Mouse (Mus musculus) testis, adult 2 months (tissue): ENCODE data around the gene Ercc1. TPM values are rescaled to one million over a fixed set of nuclear protein-coding genes. Genes with fewer than 3 reads are reported as not detected.

ENCODE experiments used
- H3K27ac ChIP-seq: fragments of 200-500 bp; 2 replicates; pipeline ENCODE4 v1.5.1; 2012; ENCODE audit warnings: low read depth, low read length; ENCODE audit not compliant: control insufficient read depth, insufficient read depth
- H3K27me3 ChIP-seq: fragments of 200-500 bp; 2 replicates; pipeline ENCODE4 v1.6.1; 2012; ENCODE audit warnings: mild to moderate bottlenecking, low read length, moderate library complexity; ENCODE audit not compliant: control insufficient read depth, insufficient read depth
- H3K36me3 ChIP-seq: fragments of 200-500 bp; 2 replicates; pipeline ENCODE4 v1.6.1; 2012; ENCODE audit warnings: mild to moderate bottlenecking, low read length; ENCODE audit not compliant: control insufficient read depth, insufficient read depth
- H3K4me1 ChIP-seq: fragments of 200-500 bp; 2 replicates; pipeline ENCODE4 v1.6.1; 2012; ENCODE audit warnings: low read length; ENCODE audit not compliant: control insufficient read depth, insufficient read depth
- H3K4me3 ChIP-seq: fragments of 200-500 bp; 2 replicates; pipeline ENCODE4 v1.5.1; 2012; ENCODE audit warnings: low read depth, mild to moderate bottlenecking, low read length, moderate library complexity, mixed read lengths; ENCODE audit not compliant: control insufficient read depth
- CTCF ChIP-seq: fragments of 200-500 bp; IDR thresholded peaks from 2 replicates; pipeline ENCODE4 v1.5.1; 2012; ENCODE audit warnings: low read depth, mild to moderate bottlenecking, inconsistent platforms, low read length, moderate library complexity; ENCODE audit not compliant: control insufficient read depth, insufficient read depth, insufficient replicate concordance
- POLR2A ChIP-seq: fragments of 200-500 bp; IDR thresholded peaks from 2 replicates; pipeline ENCODE4 v1.6.1; 2012; ENCODE audit warnings: low read depth, mild to moderate bottlenecking, inconsistent platforms, low read length, moderate library complexity; ENCODE audit not compliant: control insufficient read depth
- polyA plus RNA-seq: library from polyadenylated mRNA; depleted of rRNA; stranded (reverse); fragments of >200 nt; gene quantifications from 2 replicates; pipeline ENCODE4 v1.2.3, GENCODE M21; 2012

Gene Ercc1
- polyA plus RNA-seq, 1 experiment = 50.1 TPM

- H3K27me3 ChIP-seq = no peaks in the 10 kb centered on the region; the same call in 1 of the 2 replicates
- H3K4me3 ChIP-seq = no peak overlapping the region
- H3K4me1 ChIP-seq = peaks cover 19% of the 10 kb centered on the region
Measured at GRCm38 (mm10) chr7:19302264-19303045, 42.1 kb upstream of the Ercc1 start.

DNA sequence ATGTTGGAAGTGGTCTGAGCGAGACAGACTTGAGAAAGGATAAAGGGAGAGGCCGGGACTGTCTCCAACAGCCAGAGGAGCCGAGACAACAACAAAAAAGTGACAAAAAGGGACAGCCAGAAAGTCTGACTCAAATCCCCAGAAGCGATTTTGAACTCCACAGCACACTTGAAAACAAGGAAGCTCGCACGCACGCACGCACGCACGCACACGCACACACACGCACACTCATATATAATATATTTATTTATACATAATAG is 41.6 kb upstream of the Ercc1 start:
- Histone ChIP-seq H3K27me3 (no peaks in the 10 kb centered on the region; the same call in 1 of the 2 replicates), H3K36me3 (no peaks in the 10 kb centered on the region), H3K27ac (no peak overlapping the region), H3K4me1 (peaks cover 24% of the 10 kb centered on the region), H3K4me3 (no peak overlapping the region)
- TF ChIP-seq CTCF (no peak), POLR2A (no peak)

More at GRCm38 (mm10) chr7:19302264-19303045, 42.1 kb upstream of the Ercc1 start:
- TF ChIP-seq CTCF (no peak), POLR2A (no peak)
- no peak overlapping the region for H3K27ac ChIP-seq
- no peaks in the 10 kb centered on the region for H3K36me3 ChIP-seq

GRCm38 (mm10) chr7:19303770-19304169 is 40.8 kb upstream of the Ercc1 start:
- H3K36me3 ChIP-seq = no peaks in the 10 kb centered on the region
- peak overlapping the region; percentile 10; the same call in 1 of the 2 replicates for H3K4me3 ChIP-seq
- peaks cover 29% of the 10 kb centered on the region for H3K4me1 ChIP-seq
- no peaks in the 10 kb centered on the region; the same call in 1 of the 2 replicates for H3K27me3 ChIP-seq
- no peak overlapping the region for H3K27ac ChIP-seq
- no peak for TF ChIP-seq POLR2A
- TF ChIP-seq CTCF = peak; percentile 90

DNA sequence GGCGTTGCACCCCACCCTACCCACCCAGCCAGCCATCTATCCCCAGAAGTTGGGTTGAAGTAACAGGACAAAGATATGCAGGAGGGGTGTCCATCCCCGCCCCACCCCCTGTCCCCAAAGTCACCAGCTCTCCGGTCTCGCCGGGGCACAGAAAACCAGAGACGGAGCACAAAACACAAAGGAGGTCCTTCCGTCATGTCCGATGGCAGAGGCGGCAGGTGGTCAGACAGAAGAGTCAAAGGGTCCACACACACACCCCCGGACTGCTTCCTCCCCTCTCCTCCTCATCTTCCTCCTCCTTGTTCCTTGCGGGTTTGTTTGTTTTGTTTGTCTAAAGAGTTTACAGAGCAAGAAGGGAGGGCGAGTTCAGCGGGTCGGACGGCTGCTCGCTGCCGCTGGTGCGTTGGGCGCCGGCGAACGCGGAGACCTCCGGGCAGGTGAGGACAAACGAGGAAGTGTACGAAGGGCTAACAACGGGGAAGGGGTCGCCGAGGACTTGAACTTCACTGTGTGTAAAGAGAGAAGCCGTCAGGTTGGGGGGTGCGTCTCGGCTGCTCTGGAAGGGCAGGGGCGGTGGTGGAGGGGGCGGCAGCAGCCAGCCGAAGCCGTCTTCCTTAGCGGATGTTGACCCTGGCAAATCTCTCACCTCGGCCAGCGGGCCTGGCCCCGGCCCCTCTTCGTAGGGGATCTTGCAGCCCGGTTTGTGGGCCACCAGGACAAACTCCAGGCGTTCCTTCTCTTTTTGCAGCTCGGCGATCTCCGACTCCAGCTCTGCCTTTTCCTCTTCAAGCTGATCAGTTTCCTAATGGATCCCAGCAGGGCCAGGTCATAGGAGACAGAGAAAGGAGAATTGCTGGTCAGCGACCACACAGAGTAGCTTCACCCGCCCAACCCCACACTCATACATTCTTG is 39.8 kb upstream of the Ercc1 start:
- H3K27me3 ChIP-seq = no peaks in the 10 kb centered on the region; the same call in 1 of the 2 replicates
- H3K36me3 ChIP-seq = no peaks in the 10 kb centered on the region
- H3K4me1 ChIP-seq = peaks cover 37% of the 10 kb centered on the region
- peak overlapping the region; percentile 0 for H3K4me3 ChIP-seq
- H3K27ac ChIP-seq = no peak overlapping the region
- no peak for TF ChIP-seq POLR2A
- TF ChIP-seq CTCF = no peak

DNA sequence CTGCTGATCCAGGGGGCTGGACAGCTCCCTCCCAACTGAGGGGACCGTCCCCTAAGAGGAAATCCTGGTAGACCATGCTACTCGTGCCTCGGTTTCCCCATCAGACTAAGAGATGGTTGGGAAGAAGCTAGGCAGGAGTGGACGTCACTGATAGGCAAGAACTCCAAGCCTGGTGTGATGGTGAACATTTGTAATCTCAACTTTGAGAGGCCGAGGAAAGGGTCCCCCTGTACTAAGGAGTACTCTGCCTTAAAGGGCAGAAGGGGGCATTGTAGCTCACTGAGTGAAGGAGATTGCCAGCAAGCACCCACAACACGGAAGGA is 39.2 kb upstream of the Ercc1 start:
- H3K4me1 ChIP-seq = peaks cover 35% of the 10 kb centered on the region
- TF ChIP-seq POLR2A = no peak
- TF ChIP-seq CTCF = no peak
- no peak overlapping the region for H3K4me3 ChIP-seq
- no peak overlapping the region for H3K27ac ChIP-seq
- H3K36me3 ChIP-seq = no peaks in the 10 kb centered on the region
- H3K27me3 ChIP-seq = no peaks in the 10 kb centered on the region; the same call in 1 of the 2 replicates

GRCm38 (mm10) chr7:19305796-19306765 is 38.5 kb upstream of the Ercc1 start:
- TF ChIP-seq CTCF = no peak
- TF ChIP-seq POLR2A = no peak
- Histone ChIP-seq H3K27ac (no peak overlapping the region), H3K27me3 (no peaks in the 10 kb centered on the region; the same call in 1 of the 2 replicates), H3K36me3 (no peaks in the 10 kb centered on the region), H3K4me3 (no peak overlapping the region), H3K4me1 (peaks cover 39% of the 10 kb centered on the region)
